Mouse (Mus musculus): Measurements from ENCODE around the gene Kirrel3. TPM values are rescaled to one million over a fixed set of nuclear protein-coding genes. Genes with fewer than 3 reads are reported as not detected.
A peak's percentile ranks its signal among the peaks of the same experiment; 100 is the strongest.

The Kirrel3 gene
- total RNA-seq, 2 experiments from 2014 or later = 0.88 to 1.1 TPM

DNA sequence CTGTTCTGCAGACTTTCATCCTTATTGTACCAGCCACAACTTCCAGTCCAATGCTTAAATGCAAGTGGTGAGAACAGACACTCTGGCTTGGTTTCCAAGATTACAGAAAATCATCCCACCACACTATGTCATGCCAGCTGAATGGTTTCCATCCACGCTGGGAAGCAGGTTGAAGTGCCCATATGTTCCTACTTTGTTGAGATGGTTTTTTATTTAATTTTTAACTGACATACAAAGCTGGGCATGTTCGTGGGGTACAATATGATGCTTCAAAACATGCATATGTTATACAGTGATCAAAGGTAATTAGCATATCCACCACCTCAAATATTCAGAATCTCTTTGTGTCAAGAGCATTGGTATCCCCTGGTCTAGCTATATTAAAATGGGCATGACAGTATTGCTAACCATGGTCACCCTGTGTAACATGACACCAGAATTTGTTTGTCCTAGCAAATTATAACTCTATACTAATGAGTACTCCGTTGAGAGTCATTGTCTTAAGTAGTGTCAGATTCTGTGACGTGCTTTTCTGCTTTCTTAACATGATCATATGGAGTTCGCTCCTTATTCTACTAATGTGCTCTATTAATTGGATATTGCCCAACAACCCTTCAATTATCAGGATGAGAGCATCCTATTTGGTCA, 472.6 kb downstream of the Kirrel3 start:
- intact Hi-C loops (cut with DNase I; ENCODE audit: low total_unique reads) = no loop called here
- DNase-seq = no peak

DNA sequence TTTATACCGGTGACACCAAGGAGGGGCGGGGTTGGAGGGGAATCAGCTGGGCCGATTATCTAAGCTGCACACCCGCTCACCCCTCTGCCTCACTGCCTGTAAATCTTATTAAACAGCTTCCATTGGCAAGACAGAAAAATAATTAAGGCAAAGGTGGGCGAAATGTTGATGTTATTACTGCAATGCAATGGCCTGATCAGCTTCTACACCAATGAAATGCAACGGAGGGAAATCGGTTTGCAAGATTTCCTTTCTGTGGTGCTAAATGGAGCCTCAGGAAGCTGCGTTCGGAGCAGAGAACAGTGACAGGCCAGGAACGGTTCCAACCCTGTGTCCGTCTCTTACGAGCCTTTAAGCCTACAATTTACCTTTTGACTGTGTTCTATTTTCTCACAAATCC, 475.0 kb downstream of the Kirrel3 start:
- intact Hi-C loops (cut with DNase I; ENCODE audit: low total_unique reads) = no loop called here
- DNase-seq = no peak

DNA sequence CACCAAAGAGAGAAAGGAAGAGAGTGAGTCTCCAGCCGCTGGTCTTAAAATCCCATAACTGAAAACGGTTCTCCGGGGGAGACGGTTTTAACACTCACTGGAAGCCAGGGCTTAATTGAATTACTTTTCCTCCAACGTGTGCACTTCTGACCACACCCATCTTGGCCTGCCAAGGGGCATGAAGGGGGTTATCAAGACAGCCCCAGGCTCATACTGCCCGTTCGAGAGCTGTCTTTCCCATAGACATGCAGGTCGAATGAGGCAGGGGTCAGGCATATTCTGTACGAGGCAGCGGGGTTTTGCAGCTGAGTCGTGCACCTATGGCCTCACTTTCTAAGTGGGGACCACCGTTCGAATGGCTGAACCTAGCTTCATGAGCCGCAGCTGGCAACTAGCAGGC, 475.5 kb downstream of the Kirrel3 start:
- intact Hi-C loops (cut with DNase I; ENCODE audit: low total_unique reads) = no loop called here

DNA sequence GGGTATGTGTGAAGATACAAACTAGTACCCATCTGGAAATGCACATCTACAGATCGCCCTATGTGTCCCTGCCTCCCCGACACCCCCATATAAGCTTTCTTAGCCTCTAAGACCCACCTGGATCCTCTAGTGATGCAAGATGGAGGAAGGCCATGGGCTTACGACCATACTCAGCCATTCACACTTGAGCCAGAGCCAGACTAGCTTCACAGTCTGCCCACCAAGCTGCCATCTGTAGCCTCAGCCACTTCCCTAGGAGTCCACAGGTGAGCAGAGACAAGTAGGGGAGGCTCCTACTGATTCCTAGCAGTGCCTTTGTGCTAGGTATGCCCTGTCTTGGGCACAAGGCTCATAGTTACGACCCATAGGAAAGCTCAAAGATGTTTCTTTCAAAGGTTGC, 476.6 kb downstream of the Kirrel3 start:
- intact Hi-C loops (cut with DNase I; ENCODE audit: low total_unique reads) = no loop called here
- DNase-seq = no peak

More for the DNA sequence above, 475.5 kb downstream of the Kirrel3 start:
- no peak for DNase-seq

DNA sequence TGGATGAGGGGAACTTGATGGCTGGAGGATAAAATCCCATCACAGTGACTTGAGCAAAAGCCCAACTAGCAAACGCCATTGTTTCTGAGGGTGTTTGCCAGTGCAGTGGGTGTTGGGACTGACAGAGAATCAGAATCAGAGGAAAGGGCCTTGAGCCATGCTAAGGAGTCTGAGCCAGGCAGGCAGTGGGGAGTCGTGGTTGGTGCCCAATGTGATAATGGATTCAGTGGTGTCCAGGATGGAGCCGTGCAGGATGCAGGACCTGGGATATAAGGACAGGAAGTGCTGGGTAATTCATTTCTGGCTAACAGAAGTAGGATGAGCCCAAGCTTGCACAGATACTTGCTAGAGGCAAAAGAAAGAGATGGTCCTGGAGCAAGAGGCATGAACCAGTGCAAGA, 477.9 kb downstream of the Kirrel3 start:
- intact Hi-C loops (cut with DNase I; ENCODE audit: low total_unique reads) = no loop called here
- no peak for DNase-seq

DNA sequence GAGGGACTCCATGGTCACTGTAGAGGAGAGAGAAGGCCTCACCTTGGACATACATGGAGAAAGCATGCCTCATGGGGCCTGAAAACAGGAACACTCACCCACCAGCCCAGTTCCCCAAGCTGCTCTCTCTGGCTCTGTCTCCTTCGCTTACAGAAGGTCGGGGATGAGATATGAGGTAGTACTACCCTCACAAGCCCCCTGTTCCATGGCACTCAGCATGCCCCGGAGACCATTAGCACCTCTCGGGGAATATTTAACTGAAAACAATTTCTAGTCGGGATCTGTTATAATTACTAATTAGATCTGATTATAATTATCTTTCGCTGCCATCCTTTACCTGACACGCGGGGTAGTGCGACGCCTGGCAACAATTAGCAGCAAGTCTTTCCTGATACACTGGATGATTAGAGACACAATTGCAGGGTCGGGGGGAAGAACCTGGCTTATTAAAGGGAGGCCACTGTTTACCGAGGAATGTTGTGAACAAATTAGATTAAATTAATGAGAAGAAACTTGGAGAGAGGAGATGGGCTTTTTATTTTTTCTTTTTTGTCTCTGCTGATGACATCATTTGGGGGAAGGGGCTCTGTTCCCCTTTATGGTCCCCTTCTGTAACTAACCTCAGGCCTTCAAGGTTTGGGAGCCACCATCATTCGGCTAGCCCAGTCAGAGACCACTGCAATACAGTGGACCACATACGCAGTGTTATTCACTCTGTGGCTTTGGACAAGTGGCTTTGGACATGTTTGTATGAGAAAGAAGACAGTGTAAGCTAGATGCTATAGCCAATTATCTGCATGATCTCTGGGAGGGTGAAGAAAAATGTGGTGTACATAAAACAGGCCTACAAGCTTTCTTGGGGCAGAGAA, 478.7 kb downstream of the Kirrel3 start:
- intact Hi-C loops (cut with DNase I; ENCODE audit: low total_unique reads) = no loop called here
- no peak for DNase-seq

DNA sequence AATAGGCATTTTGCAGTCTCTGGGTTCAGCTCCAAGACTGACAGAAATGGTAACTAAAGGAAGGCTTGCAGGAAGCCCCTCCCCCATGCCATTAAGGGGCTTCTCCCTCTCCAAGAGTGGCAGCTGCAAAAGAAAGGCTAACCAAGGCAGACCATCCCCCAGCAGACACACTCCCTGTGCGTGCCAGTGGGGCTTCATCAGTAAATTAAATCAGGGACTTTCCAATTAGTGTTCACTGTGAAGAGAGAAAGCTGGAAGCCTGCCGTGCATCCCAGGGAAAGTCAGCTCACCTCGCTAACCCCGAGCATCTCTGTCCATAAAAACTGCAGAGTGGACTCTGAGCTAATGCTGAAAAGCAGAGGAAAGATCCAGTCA, 479.3 kb downstream of the Kirrel3 start:
- intact Hi-C loops (cut with DNase I; ENCODE audit: low total_unique reads) = no loop called here
- DNase-seq = no peak

DNA sequence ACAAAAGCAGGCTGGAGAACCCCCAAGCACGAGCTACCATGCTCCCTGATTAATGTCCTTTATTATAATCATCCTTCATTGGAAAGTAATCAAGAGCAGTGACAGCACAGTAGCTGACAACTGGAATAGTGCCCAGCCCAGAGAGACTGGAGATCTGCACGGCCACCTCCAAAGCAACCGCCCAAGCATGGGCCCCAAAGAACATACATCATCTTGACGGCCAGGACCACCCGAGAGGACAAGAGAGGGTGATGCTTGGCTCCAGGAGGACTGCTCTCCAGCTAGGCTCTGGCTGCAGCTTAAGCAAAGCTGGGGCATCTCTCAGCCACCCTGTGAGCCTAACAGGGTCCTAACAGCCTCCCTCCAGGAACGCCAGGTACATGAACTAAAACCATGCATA, 482.1 kb downstream of the Kirrel3 start:
- intact Hi-C loops (cut with DNase I; ENCODE audit: low total_unique reads) = no loop called here
- no peak for DNase-seq

DNA sequence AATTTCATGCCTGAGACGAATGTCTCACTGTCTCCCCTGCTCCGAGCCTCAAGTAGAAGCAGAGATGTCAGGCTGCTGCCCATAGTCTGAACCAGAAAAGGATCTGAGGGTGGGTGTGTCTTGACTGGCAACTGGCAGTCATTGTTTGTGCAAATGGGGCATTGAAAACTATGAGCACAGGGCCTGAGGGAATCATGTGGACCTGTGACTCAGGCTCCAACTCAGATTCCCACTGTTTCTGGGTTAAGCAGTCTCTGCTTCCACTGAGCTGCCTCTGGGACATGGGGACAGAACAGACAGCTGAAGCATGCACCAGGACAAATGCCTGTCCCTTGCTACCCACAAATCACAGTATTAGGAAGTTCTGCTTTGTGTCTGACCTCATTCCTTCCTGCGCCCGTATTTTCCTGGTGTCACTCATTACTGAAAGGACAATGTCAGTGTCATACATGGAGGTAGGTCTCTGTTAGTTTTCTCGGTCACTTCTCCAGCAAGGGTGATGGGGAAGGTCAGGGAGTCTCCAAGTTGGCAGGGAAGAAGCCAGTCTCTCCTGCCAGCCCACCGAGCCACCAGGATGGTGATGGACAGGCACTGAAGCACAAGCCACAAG, 484.3 kb downstream of the Kirrel3 start:
- intact Hi-C loops (cut with DNase I; ENCODE audit: low total_unique reads) = no loop called here
- DNase-seq = no peak

DNA sequence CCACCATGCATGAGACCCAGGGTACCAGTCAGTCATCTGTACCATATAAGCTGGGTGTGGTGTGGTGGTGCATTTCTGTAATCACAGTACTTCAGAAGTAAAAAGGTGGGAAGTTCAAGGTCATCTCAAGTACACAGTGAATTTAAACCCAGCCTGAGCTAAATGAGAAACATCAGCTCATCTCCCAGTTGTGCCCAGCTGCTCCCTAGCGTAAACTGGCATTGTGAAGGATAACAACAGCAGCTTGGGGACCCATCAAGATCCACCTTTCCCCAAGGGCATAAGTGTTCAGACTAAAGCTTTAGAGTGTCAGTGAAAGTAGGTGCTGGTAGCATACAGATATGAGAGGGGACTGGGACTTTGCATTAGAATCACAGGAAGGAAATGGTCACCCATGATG, 488.6 kb downstream of the Kirrel3 start:
- no peak for DNase-seq
- intact Hi-C loops (cut with DNase I; ENCODE audit: low total_unique reads) = no loop called here

DNA sequence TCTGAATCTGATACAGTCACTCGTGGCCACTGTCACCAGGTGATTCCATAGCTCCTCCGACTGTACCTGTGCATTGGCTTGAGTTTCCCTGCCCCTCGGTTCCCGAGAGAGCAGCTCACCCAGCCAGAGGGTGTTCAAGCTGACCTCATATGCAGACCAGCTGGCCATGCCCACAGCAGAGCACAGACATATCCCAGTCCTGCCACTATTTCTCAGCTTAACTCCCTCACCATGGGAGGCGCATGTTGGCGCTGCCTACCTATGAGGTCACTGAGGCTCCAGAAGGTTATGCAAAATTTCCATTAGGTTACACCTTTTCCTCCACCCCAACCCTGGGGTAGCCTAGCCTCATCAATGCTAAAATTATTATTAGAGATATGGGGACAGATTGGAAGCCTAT, 489.6 kb downstream of the Kirrel3 start:
- intact Hi-C loops (cut with DNase I; ENCODE audit: low total_unique reads) = no loop called here
- no peak for DNase-seq

DNA sequence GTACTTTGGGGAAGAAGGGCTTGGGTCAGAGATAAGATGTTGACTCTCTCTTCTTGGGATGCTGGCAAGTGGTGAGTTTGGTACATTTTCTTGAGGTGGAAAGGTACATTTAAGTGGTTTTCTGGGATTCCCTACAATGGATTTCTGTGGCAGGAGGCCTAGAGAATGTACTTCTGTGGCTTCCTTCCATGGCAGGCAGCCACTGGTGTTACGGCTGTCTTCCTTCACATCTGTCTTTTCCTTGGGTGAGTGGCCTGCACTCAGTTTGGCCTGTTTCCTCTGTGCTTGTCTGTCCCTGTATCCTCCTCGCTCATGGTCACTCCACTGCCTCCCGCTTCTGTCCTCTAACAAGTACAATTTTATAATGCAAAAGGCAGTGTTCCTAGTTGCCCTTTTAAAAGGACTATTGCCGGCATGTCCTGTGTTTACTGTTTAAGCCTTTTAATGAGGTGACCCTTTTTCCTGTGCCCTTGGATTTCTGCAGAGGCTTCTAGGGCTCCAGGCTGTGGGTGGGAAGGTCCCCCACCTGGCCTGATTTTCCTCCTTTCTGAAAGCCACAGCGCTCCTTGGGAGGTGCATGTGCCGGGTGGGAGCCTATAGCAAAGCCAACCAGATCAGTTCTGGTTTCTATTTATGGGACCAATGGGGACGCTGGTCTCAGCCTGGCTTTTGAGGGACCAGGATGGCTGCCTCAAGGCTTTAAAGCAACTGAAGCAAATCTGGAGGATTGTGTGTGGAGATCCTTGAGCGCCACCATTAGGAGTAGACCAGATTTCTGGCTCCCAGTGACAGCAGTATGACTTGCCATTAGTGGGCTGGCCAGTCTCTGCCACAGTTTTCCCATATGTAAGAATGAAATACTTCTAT, 491.1 kb downstream of the Kirrel3 start:
- no peak for DNase-seq
- intact Hi-C loops (cut with DNase I; ENCODE audit: low total_unique reads) = no loop called here

DNA sequence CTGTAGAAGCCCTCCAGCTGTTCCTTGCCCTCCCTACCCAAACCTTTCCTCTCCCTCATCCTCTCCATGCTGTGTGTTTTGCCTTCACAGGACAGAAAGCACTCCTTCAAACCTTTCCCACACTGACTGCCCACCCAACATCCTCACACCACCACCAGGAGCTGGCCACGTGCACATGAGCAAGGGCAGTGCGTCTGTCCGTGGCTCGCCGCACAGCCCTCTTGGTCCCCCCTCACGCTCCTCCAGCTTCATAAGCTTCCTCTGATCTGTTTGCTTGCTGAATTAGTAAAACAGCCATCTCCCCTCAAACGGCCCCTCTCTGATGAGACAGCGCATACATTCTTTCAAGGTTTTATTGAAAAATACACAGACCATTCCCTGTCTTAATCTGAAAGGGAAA, 492.0 kb downstream of the Kirrel3 start:
- intact Hi-C loops (cut with DNase I; ENCODE audit: low total_unique reads) = no loop called here
- DNase-seq = no peak

DNA sequence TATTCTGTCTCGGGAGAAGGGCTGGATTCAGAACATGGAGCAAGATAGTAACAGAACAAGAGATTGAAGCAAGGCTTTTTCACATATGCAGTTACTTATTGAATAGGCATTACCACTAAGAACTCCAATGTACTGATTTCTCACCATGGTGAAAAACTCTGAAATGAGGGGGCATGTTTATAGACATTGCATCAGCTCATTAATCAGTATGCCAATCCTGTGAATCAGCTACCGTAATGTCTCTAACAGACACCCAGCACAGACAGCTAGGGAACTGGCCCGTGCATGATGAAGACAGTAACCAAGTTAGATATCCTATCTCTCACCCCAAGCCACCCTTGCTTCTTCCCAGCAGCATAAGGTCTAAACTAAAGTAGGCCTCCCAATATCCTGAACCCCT, 492.5 kb downstream of the Kirrel3 start:
- intact Hi-C loops (cut with DNase I; ENCODE audit: low total_unique reads) = no loop called here
- DNase-seq = no peak

DNA sequence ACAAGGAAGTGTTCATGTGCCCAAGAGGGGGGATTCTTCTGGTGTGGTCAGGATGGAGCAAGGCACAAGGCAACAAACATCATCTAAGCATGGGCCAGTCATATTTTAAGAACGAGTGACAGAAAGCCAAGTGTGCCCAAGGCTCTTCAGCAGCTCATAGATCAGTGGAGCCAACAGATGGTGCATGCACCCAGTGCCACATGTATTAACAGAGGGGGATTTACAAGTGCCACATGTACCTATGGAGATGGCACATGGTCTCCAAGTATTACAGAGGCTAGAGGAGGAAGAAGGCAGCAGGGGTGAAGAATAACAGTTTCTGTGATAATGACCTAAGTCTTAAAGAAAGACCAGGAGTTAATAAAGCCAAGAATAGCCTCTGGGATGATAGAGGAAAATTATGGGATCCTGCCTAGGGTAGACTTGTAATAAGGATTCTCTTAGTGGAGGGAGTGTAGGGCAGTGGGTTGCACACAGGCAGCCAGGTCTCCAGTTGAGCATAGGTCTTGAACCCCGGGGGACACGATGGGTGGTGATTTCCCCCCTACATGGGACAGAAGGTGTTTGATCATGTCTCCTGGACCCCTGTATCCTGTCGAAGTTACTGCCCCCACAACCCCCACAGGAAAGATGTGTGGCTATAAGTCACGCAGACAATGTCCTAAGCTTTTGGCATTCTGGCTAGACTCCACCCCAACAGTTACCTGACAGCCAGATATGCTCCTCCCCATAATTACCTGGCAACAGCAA, 495.0 kb downstream of the Kirrel3 start:
- DNase-seq = no peak

DNA sequence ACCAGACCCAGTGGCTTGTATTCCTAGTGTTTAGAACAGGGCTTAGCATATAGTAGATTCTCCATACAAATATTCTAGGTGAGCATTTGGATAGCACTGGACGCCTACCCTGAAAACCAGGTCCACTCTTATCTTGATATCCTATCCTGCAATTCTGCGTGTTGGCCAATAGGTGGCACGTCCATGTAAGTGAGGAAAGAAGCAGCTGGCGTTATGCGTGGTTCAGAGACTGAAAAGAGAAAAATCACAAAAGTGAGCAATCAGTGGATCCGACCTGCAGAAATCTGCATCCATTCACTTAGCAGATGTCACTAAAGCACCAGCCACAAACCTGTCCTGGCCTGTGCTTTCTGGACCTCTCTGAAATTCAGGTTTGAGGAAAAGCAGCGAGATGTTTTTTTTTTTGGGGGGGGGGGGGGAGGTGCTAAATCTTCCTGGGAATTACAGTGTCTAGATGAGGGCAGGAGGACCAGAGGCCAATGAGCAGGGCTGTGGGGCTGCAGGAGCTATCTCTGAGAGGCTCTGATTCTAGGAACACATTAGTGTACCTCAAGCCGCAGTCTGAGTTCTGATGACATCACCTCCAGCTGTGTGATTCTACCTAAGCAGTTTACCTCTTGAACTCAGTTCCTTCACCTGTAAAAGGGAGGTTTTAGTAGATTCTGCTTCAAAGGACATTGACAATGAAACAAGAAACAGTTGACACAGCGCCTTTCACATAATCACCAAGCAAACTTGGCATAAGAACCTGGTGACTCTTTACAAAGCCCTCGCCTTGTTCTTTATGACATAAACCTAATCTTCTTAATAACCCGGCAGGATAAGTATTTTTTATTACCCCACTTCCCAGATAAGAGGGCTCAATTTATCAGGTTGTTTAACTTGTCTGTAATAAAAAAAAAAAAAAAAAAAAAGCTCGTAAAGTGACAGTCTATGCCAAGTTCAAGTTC, 498.1 kb downstream of the Kirrel3 start:
- intact Hi-C loops (cut with DNase I; ENCODE audit: low total_unique reads) = loop anchor here (2.0 to 5.0 kb wide), 2 partner anchors 35 to 179 kb away; no protein-coding TSS in a partner anchor
- peak; percentile 16 for DNase-seq

More for the DNA sequence above, 495.0 kb downstream of the Kirrel3 start:
- intact Hi-C loops (cut with DNase I; ENCODE audit: low total_unique reads) = loop anchor here (5.0 kb wide), 1 partner anchor 182 kb away; no protein-coding TSS in a partner anchor

DNA sequence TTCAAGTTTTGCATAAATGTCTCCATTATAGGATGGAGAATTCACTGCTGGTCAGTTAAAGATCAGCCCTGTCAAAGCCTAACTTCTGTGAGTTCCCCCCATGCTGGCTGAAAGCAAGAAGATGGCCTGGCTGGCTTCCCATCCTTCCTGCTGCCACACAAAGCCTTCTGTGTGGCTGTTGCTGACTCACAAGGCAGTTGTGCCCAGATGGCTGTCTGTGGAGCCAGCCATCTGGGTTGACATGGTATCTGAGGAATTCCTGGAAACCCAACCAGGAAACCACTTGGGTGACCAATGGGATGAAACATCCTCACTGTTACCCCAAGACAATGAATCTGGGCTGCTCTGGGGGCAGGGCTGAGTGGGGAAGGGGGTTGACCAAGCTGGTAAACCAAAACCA, 500.5 kb downstream of the Kirrel3 start:
- intact Hi-C loops (cut with DNase I; ENCODE audit: low total_unique reads) = no loop called here
- peak; percentile 42 for DNase-seq
